31 mouse cellular contexts compared by ENCODE assay signal in genomic region chr13:37528380-37528779, GRCm38 (mm10).
DNase-seq lines count a peak whose midpoint lies in the region; ATAC-seq lines count a peak whose summit lies in the region.
"Had no signal": no experiment of that assay in that cellular context is flagged by ENCODE, and none has a peak within 500 bp of the region (broad histone marks: within the 10 kb centered on the region; RNA-seq: fewer than 3 reads in every experiment).

No protein-coding gene starts in this region.

- peaks cover 24% of the 10 kb centered on the region for H3K4me1 ChIP-seq in limb, embryonic 13.5 days
- H3K4me1 ChIP-seq in limb, embryonic 10.5 days: peaks cover 27% of the 10 kb centered on the region
- H3K4me1 ChIP-seq in embryonic facial prominence, embryonic 14.5 days (ENCODE audit: control insufficient read depth, insufficient read depth, low read length): peaks cover 17% of the 10 kb centered on the region
- H3K4me1 ChIP-seq: hindbrain, embryonic 15.5 days; liver, embryonic 15.5 days had no signal

- intact Hi-C loops in heart, postnatal 14 days (cut with DNase I): no loop called here

- 16% methylated on average over 9 of the region's 9 CpGs for WGBS in limb, embryonic 13.5 days
- WGBS in limb, embryonic 10.5 days: 22% methylated on average over 9 of the region's 9 CpGs
- WGBS in embryonic facial prominence, embryonic 14.5 days: 20% methylated on average over 9 of the region's 9 CpGs

- H3K9ac ChIP-seq in limb, embryonic 13.5 days: no peak overlapping the region
- H3K9ac ChIP-seq in embryonic facial prominence, embryonic 14.5 days (ENCODE audit: low read depth, low read length): no peak overlapping the region
- H3K9ac ChIP-seq: embryonic facial prominence, embryonic 15.5 days; forebrain, embryonic 12.5 days; forebrain, postnatal 0 days; heart, embryonic 13.5 days; hindbrain, embryonic 15.5 days; liver, embryonic 15.5 days; lung, embryonic 15.5 days; stomach, embryonic 15.5 days had no signal

- no peak for ATAC-seq in limb, embryonic 13.5 days (ENCODE audit: low FRiP score, low read depth)
- peak; percentile 50; the same call in 1 of the 2 replicates for ATAC-seq in embryonic facial prominence, embryonic 14.5 days (ENCODE audit: low read depth)
- ATAC-seq: activated CD4-positive, CD25-positive, alpha-beta regulatory T cell, adult 4 months; forebrain, postnatal 0 days; inflammation-experienced regulatory T-cells, adult 6 months; midbrain, embryonic 16.5 days had no signal

- H3K4me2 ChIP-seq in limb, embryonic 13.5 days (replicated peaks): 0 out of 2 replicates have a peak overlapping the region, but pooled peaks have one; percentile 9
- H3K4me2 ChIP-seq in embryonic facial prominence, embryonic 14.5 days (ENCODE audit: low read depth, low read length): no peak overlapping the region
- H3K4me2 ChIP-seq: embryonic facial prominence, embryonic 15.5 days; forebrain, embryonic 12.5 days; heart, embryonic 13.5 days; hindbrain, embryonic 15.5 days; liver, embryonic 15.5 days; lung, embryonic 15.5 days; midbrain, embryonic 11.5 days; stomach, embryonic 15.5 days had no signal

- DNase-seq in adrenal gland, adult 2 months: peak; percentile 40
- no peak for DNase-seq in adrenal gland, adult 18-20 months (ENCODE audit: low spot score in 2 of 2)
- DNase-seq in heart, adult 11 months: peak; percentile 78
- no peak for DNase-seq in heart, postnatal 14 days
- DNase-seq in limb, embryonic 10.5 days (ENCODE audit: low spot score): no peak
- peak; percentile 66 for DNase-seq in embryonic facial prominence, embryonic 14.5 days (ENCODE audit: low spot score)
- no peak for DNase-seq in layer of hippocampus, adult 11-12 months (ENCODE audit: low spot score)
- DNase-seq: cerebellum, adult 8-10 months; cerebellum, postnatal 25 days; forebrain, postnatal 0 days; heart, postnatal 10 days; kidney, adult 11 months; layer of hippocampus, postnatal 36 days; lung, postnatal 36 days; right cerebral cortex, postnatal 25 days; thymus, adult 2 months; thymus, postnatal 4 days had no signal

- H3K4me3 ChIP-seq in limb, embryonic 13.5 days: no peak overlapping the region
- no peak overlapping the region for H3K4me3 ChIP-seq in limb, embryonic 10.5 days
- H3K4me3 ChIP-seq in embryonic facial prominence, embryonic 14.5 days (ENCODE audit: low read depth, low read length): no peak overlapping the region
- H3K4me3 ChIP-seq: embryonic facial prominence, embryonic 15.5 days; forebrain, embryonic 12.5 days; heart, embryonic 13.5 days; hindbrain, embryonic 10.5 days; hindbrain, embryonic 15.5 days; liver, embryonic 15.5 days; lung, embryonic 15.5 days; stomach, embryonic 15.5 days had no signal

- H3K9me3 ChIP-seq in limb, embryonic 13.5 days: no peaks in the 10 kb centered on the region
- no peaks in the 10 kb centered on the region for H3K9me3 ChIP-seq in limb, embryonic 10.5 days (replicated peaks)
- no peaks in the 10 kb centered on the region for H3K9me3 ChIP-seq in embryonic facial prominence, embryonic 14.5 days (ENCODE audit: control insufficient read depth, low read length)
- H3K9me3 ChIP-seq: embryonic facial prominence, embryonic 15.5 days; forebrain, embryonic 12.5 days; heart, embryonic 13.5 days; hindbrain, embryonic 10.5 days; hindbrain, embryonic 15.5 days; liver, embryonic 15.5 days; lung, embryonic 15.5 days; stomach, embryonic 15.5 days had no signal

- H3K36me3 ChIP-seq in limb, embryonic 13.5 days: no peaks in the 10 kb centered on the region
- H3K36me3 ChIP-seq in limb, embryonic 10.5 days: no peaks in the 10 kb centered on the region
- H3K36me3 ChIP-seq in embryonic facial prominence, embryonic 14.5 days (ENCODE audit: control insufficient read depth, insufficient read depth, low read length): no peaks in the 10 kb centered on the region
- H3K36me3 ChIP-seq: embryonic facial prominence, embryonic 15.5 days; forebrain, embryonic 12.5 days; heart, embryonic 13.5 days; hindbrain, embryonic 10.5 days; hindbrain, embryonic 15.5 days; liver, embryonic 15.5 days; lung, embryonic 15.5 days; stomach, embryonic 15.5 days had no signal

- H3K27me3 ChIP-seq in limb, embryonic 13.5 days: no peaks in the 10 kb centered on the region; the same call in 1 of the 2 replicates
- no peaks in the 10 kb centered on the region; the same call in 1 of the 2 replicates for H3K27me3 ChIP-seq in limb, embryonic 10.5 days (ENCODE audit: low read depth, poor library complexity, severe bottlenecking)
- no peaks in the 10 kb centered on the region for H3K27me3 ChIP-seq in embryonic facial prominence, embryonic 14.5 days (replicated peaks; ENCODE audit: control insufficient read depth, insufficient read depth, low read length)
- H3K27me3 ChIP-seq: CH12.LX; embryonic facial prominence, embryonic 15.5 days; heart, embryonic 13.5 days; hindbrain, embryonic 15.5 days; liver, embryonic 15.5 days; lung, embryonic 15.5 days; stomach, embryonic 15.5 days had no signal

- no peak overlapping the region for H3K27ac ChIP-seq in limb, embryonic 13.5 days
- H3K27ac ChIP-seq in limb, embryonic 10.5 days: no peak overlapping the region
- no peak overlapping the region for H3K27ac ChIP-seq in embryonic facial prominence, embryonic 14.5 days (replicated peaks; ENCODE audit: low read depth, low read length)
- H3K27ac ChIP-seq: embryonic facial prominence, embryonic 15.5 days; forebrain, embryonic 12.5 days; heart, embryonic 13.5 days; hindbrain, embryonic 10.5 days; hindbrain, embryonic 15.5 days; liver, embryonic 15.5 days; lung, embryonic 15.5 days; stomach, embryonic 15.5 days had no signal

Comparison
In these comparisons a context has a peak if more than half of its experiments do, and no peak if none do; other contexts are left out.
1. DNase-seq: peak in adrenal gland, adult 2 months (single experiment), heart, adult 11 months (single experiment) and embryonic facial prominence, embryonic 14.5 days (single experiment); none in adrenal gland, adult 18-20 months (0 of 2), heart, postnatal 14 days (0 of 2), limb, embryonic 10.5 days (single experiment) and layer of hippocampus, adult 11-12 months (single experiment).